Mouse (Mus musculus) forebrain, embryonic 13.5 days (tissue): ENCODE measurements around the gene Ttc9c. TPM values are rescaled to one million over a fixed set of nuclear protein-coding genes. Genes with fewer than 3 reads are reported as not detected.
A peak's percentile ranks its signal among the peaks of the same experiment; 100 is the strongest.

ENCODE experiments used
- ATAC-seq: fragments of 200-750 bp; cut with Nextera tagmentation; 2 replicates; pipeline ENCODE4 v1.8.0; 2017
- H3K27ac ChIP-seq: fragments of 300-500 bp; sonication (generic); 2 replicates; pipeline ENCODE4 v1.5.1; 2015; ENCODE audit warnings: inconsistent platforms, mild to moderate bottlenecking, moderate library complexity
- H3K27me3 ChIP-seq: fragments of 300-500 bp; sonication (generic); 2 replicates; pipeline ENCODE4 v1.6.1; 2015; ENCODE audit warnings: mild to moderate bottlenecking, inconsistent platforms
- H3K36me3 ChIP-seq: fragments of 300-500 bp; sonication (generic); 2 replicates; pipeline ENCODE4 v1.6.1; 2015; ENCODE audit warnings: mild to moderate bottlenecking, inconsistent platforms; ENCODE audit not compliant: poor library complexity, severe bottlenecking
- H3K4me1 ChIP-seq: fragments of 300-500 bp; sonication (generic); 2 replicates; pipeline ENCODE4 v1.6.1; 2015; ENCODE audit warnings: inconsistent platforms
- H3K4me2 ChIP-seq: fragments of 300-500 bp; sonication (generic); 2 replicates; pipeline ENCODE4 v1.6.1; 2015; ENCODE audit warnings: inconsistent platforms, mild to moderate bottlenecking, moderate library complexity
- H3K4me3 ChIP-seq: fragments of 300-500 bp; sonication (generic); 2 replicates; pipeline ENCODE4 v1.5.1; 2015; ENCODE audit warnings: mild to moderate bottlenecking, inconsistent platforms
- H3K9ac ChIP-seq: fragments of 300-500 bp; sonication (generic); 2 replicates; pipeline ENCODE4 v1.6.1; 2015; ENCODE audit warnings: mild to moderate bottlenecking, inconsistent platforms
- H3K9me3 ChIP-seq: fragments of 300-500 bp; sonication (generic); replicated peaks from 2 replicates; pipeline ENCODE4 v1.6.1; 2016; ENCODE audit warnings: inconsistent platforms
- WGBS: fragments of 180-500 bp; shearing (Covaris S2); methylation state at CpG from one replicate; pipeline ENCODE4 v1.1.7; 2015; 5-methylcytosine and 5-hydroxymethylcytosine counted together
- polyA plus RNA-seq: library from polyadenylated mRNA; unstranded; fragments of >200 nt; fragmentation: Nextera tagmentation; extraction: Ambion mirVana; gene quantifications from 2 replicates; pipeline ENCODE4 v1.2.1, GENCODE M21; 2015

Ttc9c gene
- polyA plus RNA-seq, 1 experiment from 2014 or later, result 89.1 TPM

- Histone ChIP-seq H3K27ac (0 out of 2 replicates have a peak within 1 kb of the TSS, but pooled peaks have one; percentile 12), H3K4me1 (peaks cover 22% of the 10 kb centered on the region), H3K4me3 (peak within 1 kb of the TSS; percentile 62), H3K36me3 (peaks cover 32% of the 10 kb centered on the region), H3K9ac (peak within 1 kb of the TSS; percentile 77), H3K27me3 (peaks cover 4% of the 10 kb centered on the region; the same call in 1 of the 2 replicates), H3K9me3 (no peaks in the 10 kb centered on the region), H3K4me2 (peak within 1 kb of the TSS; percentile 88)
- ATAC-seq, result peak; percentile 72
- 2% methylated on average over 25 of the region's 25 CpGs for WGBS
Measured at GRCm38 (mm10) chr19:8798264-8798946, 20.7 kb downstream of the Ttc9c start, which contains the start of gene Polr2g. TSS of gene Polr2g (minus strand) at chr19:8798577.

DNA sequence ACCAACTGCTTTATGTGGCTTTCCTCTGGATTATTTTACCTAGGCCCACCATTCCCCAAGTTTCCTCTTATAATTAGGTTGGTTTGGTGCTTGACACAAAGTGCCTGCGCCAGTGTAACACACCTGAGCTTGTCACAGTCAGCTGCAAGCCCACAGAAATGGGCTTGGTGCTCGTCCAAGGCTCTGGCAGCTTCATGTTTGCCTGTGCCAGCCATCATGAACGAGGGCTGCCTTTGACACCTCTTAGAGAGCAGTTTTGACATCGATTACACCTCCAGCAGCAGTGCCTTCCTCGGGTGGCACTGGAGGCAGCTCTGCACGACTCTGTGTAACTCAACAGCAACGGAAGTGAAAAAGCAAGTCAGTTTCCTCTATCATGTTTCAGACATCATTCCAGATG lies 29.0 kb downstream of the Ttc9c start:
- Histone ChIP-seq H3K9ac (no peak overlapping the region), H3K9me3 (no peaks in the 10 kb centered on the region), H3K27ac (no peak overlapping the region), H3K4me2 (no peak overlapping the region), H3K4me3 (no peak overlapping the region), H3K36me3 (peaks cover 38% of the 10 kb centered on the region), H3K4me1 (peaks cover 12% of the 10 kb centered on the region), H3K27me3 (no peaks in the 10 kb centered on the region)
- ATAC-seq, result no peak
- WGBS, result 83% methylated on average over 7 of the region's 7 CpGs

DNA sequence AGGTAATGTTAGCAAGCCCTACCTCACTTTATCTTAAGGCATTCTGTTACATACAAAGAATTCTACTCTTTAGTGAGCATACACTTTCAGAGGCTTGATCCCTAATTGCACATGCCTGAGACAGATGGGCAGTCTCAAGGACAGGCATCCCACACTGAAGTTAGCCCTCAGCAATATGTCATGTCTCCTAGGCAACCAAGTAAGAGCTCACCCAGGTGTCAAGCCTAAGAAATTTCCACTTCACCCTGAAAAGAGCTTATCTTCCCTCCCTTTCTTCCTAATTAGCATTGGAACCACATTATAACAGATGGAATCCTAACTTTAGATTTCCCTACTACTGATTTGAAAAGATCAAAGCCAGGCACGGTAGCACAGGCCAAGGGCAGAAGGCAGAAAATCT lies 30.0 kb downstream of the Ttc9c start:
- Histone ChIP-seq H3K4me1 (peaks cover 15% of the 10 kb centered on the region), H3K4me3 (no peak overlapping the region), H3K9ac (no peak overlapping the region), H3K9me3 (no peaks in the 10 kb centered on the region), H3K36me3 (peaks cover 31% of the 10 kb centered on the region), H3K27ac (peak overlapping the region; percentile 3; the same call in 1 of the 2 replicates), H3K4me2 (no peak overlapping the region), H3K27me3 (no peaks in the 10 kb centered on the region)
- ATAC-seq, result no peak
- 29% methylated on average over 1 of the region's 1 CpGs for WGBS

GRCm38 (mm10) chr19:8788521-8788920 lies 30.6 kb downstream of the Ttc9c start:
- peak overlapping the region; percentile 3; the same call in 1 of the 2 replicates for H3K27ac ChIP-seq
- peaks cover 31% of the 10 kb centered on the region for H3K36me3 ChIP-seq
- H3K9me3 ChIP-seq, result no peaks in the 10 kb centered on the region
- ATAC-seq, result no peak
- H3K4me2 ChIP-seq, result no peak overlapping the region
- 23% methylated on average over 3 of the region's 3 CpGs for WGBS
- H3K9ac ChIP-seq, result no peak overlapping the region
- H3K27me3 ChIP-seq, result no peaks in the 10 kb centered on the region
- H3K4me1 ChIP-seq, result peaks cover 15% of the 10 kb centered on the region
- H3K4me3 ChIP-seq, result no peak overlapping the region

- Histone ChIP-seq H3K4me2 (peak within 1 kb of the TSS; percentile 78), H3K4me3 (peak within 1 kb of the TSS; percentile 76)
Measured at GRCm38 (mm10) chr19:8786008-8786781, 32.9 kb downstream of the Ttc9c start, which contains the start of gene Taf6l. TSS of gene Taf6l (minus strand) at chr19:8786417.

DNA sequence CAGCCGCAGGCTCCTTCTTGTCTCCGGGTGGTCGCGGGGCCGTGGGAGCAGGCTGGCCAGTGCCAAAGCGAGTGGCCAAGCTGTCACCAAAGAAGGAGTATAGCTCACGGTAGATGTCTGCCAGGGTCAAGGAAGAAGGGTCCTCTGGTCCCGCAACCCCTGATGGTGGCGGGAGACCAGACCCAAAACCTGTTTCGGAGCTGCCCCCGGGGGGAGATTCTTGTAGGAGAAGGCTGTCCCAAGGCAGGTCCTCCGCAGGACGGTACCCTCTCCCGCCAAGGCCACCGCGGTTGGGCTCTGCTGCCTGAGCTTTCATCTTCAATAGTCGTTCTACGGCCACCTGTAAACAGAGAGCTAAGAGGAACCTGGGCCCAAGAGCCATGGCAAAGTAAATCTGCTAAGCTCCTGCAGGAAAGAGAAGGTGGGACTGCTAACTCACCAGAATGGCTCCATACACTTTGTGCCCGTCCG lies 44.1 kb downstream of the Ttc9c start:
- H3K4me1 ChIP-seq, result peaks cover 38% of the 10 kb centered on the region
- H3K4me3 ChIP-seq, result peak overlapping the region; percentile 70
- no peaks in the 10 kb centered on the region for H3K27me3 ChIP-seq
- H3K36me3 ChIP-seq, result peaks cover 46% of the 10 kb centered on the region
- peak overlapping the region; percentile 99 for H3K27ac ChIP-seq
- no peaks in the 10 kb centered on the region for H3K9me3 ChIP-seq
- peak overlapping the region; percentile 96 for H3K9ac ChIP-seq
- 6% methylated on average over 20 of the region's 20 CpGs for WGBS
- ATAC-seq, result no peak
- peak overlapping the region; percentile 100 for H3K4me2 ChIP-seq

More at GRCm38 (mm10) chr19:8786008-8786781, 32.9 kb downstream of the Ttc9c start, which contains the start of gene Taf6l:
- Histone ChIP-seq H3K9ac (peak within 1 kb of the TSS; percentile 71), H3K4me1 (peaks cover 15% of the 10 kb centered on the region), H3K9me3 (no peaks in the 10 kb centered on the region), H3K36me3 (peaks cover 37% of the 10 kb centered on the region), H3K27ac (peak within 1 kb of the TSS; percentile 68), H3K27me3 (no peaks in the 10 kb centered on the region)
- 1% methylated on average over 32 of the region's 32 CpGs for WGBS
- peak; percentile 100 for ATAC-seq

DNA sequence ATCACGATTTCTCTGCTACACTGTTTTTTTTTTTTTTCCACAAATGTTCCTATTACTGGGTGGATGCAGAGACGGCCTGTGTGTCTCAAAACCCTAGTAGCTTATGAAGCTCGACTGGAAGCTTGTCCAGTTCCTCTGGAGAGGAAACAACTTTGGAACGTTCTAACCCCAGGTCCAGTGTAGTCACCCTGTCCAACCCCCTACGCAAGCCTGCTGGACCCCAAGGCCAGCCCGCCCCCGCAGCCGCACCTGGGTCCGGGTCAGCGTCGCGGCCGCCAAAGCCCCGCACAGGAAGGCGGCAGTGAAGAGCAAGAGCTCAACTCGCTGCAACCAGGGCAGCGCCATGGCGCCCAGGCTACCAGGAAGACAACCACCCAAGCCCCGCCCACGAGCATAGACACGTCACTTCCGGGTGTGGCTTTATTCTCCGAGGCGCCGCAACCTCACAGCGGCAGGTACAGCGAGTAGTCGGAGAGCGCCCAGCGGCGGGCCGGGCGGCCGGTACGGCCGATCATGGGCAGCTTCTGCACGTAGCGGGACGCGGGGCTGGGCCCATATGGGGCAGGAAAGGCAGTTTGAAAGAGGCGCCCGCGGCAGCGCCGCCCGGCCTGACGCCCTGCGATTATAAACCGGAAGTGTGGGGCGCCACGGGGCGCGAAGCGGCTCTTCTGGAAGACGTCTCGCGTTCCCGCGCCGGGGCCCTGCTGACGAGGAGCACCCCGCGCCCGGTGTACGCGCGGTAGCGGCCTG lies 44.9 kb downstream of the Ttc9c start, which contains the start of gene Tmem179b:
TSS of gene Tmem179b (minus strand) at position 382 of the 750 bp plus-strand sequence.
- ATAC-seq, result peak; percentile 95
- Histone ChIP-seq H3K27ac (peak within 1 kb of the TSS; percentile 99), H3K4me1 (peaks cover 38% of the 10 kb centered on the region), H3K9ac (peak within 1 kb of the TSS; percentile 96), H3K4me3 (peak within 1 kb of the TSS; percentile 70), H3K9me3 (no peaks in the 10 kb centered on the region), H3K4me2 (peak within 1 kb of the TSS; percentile 100), H3K27me3 (no peaks in the 10 kb centered on the region), H3K36me3 (peaks cover 49% of the 10 kb centered on the region)
- under 1% methylated on average over 68 of the region's 68 CpGs for WGBS

GRCm38 (mm10) chr19:8773409-8773808 lies 45.7 kb downstream of the Ttc9c start:
- Histone ChIP-seq H3K4me2 (peak overlapping the region; percentile 100), H3K27me3 (no peaks in the 10 kb centered on the region), H3K9me3 (no peaks in the 10 kb centered on the region), H3K4me3 (peak overlapping the region; percentile 70), H3K27ac (peak overlapping the region; percentile 99; the same call in 1 of the 2 replicates), H3K9ac (peak overlapping the region; percentile 96), H3K4me1 (peaks cover 38% of the 10 kb centered on the region), H3K36me3 (peaks cover 52% of the 10 kb centered on the region)
- no peak for ATAC-seq
- WGBS, result 68% methylated on average over 6 of the region's 6 CpGs

GRCm38 (mm10) chr19:8772996-8773395 lies 46.1 kb downstream of the Ttc9c start:
- no peak for ATAC-seq
- peak overlapping the region; percentile 99; the same call in 1 of the 2 replicates for H3K27ac ChIP-seq
- peaks cover 52% of the 10 kb centered on the region for H3K36me3 ChIP-seq
- 0 out of 2 replicates have a peak overlapping the region, but pooled peaks have one; percentile 70 for H3K4me3 ChIP-seq
- H3K27me3 ChIP-seq, result no peaks in the 10 kb centered on the region
- WGBS, result 87% methylated on average over 5 of the region's 5 CpGs
- 0 out of 2 replicates have a peak overlapping the region, but pooled peaks have one; percentile 96 for H3K9ac ChIP-seq
- H3K9me3 ChIP-seq, result no peaks in the 10 kb centered on the region
- H3K4me1 ChIP-seq, result peaks cover 38% of the 10 kb centered on the region
- H3K4me2 ChIP-seq, result peak overlapping the region; percentile 100

- peak within 1 kb of the TSS; percentile 96 for H3K9ac ChIP-seq
- peak within 1 kb of the TSS; percentile 86 for H3K4me3 ChIP-seq
- peaks cover 70% of the 10 kb centered on the region for H3K36me3 ChIP-seq
- WGBS, result 20% methylated on average over 29 of the region's 29 CpGs
- H3K27me3 ChIP-seq, result no peaks in the 10 kb centered on the region
- peak within 1 kb of the TSS; percentile 91 for H3K27ac ChIP-seq
- H3K4me1 ChIP-seq, result peaks cover 37% of the 10 kb centered on the region
- ATAC-seq, result peak; percentile 62
- peak within 1 kb of the TSS; percentile 75 for H3K4me2 ChIP-seq
- peaks cover 1% of the 10 kb centered on the region; the same call in 1 of the 2 replicates for H3K9me3 ChIP-seq
Measured at GRCm38 (mm10) chr19:8770567-8771270, 48.4 kb downstream of the Ttc9c start, which contains the start of gene Tmem223. TSS of gene Tmem223 (plus strand) at chr19:8770996.

GRCm38 (mm10) chr19:8765562-8765961 lies 53.6 kb downstream of the Ttc9c start:
- Histone ChIP-seq H3K27me3 (no peaks in the 10 kb centered on the region), H3K4me3 (no peak overlapping the region), H3K4me2 (no peak overlapping the region), H3K27ac (no peak overlapping the region), H3K9ac (no peak overlapping the region), H3K36me3 (peaks cover 89% of the 10 kb centered on the region), H3K4me1 (peaks cover 4% of the 10 kb centered on the region), H3K9me3 (peaks cover 11% of the 10 kb centered on the region; the same call in 1 of the 2 replicates)
- WGBS, result 97% methylated on average over 9 of the region's 9 CpGs
- no peak for ATAC-seq
